Mouse (Mus musculus): Measurements from ENCODE around the gene Usp29.

DNA sequence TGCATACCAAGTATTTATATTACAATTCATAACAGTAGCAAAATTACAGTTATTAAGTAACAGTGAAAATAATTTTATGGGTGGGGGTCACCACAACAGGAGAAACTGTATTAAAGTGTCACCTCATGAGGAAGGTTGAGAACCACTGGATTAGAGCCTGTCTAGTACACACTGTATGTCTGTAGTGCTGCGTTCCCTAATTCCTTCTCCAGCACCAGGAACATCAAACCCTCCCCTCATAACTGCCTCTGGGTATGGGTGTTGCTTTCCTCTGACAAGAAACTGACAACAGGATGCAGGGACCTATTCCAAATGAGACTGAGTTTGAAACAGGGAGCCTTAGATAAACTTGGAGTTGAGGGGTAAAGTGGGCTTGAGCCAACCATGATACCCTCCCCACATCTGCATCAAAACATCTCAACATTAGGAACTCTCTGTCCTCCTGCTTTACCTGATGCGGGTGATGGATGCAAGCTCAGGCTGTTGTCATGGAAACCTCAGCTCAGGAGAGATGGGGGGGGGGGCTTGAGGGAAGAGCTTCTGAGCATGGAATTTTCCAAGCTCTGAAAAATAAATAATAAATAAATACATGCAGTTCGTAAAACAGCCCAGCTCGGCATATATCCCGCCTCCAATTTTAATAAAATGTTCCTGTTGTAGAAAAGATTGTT, 86.5 kb downstream of the Usp29 start:
- no peak for TF ChIP-seq CTCF (IDR thresholded peaks at IDR 0.05; ENCODE audit: control insufficient read depth, insufficient read depth, low read length)
- no peak for TF ChIP-seq POLR2A (IDR thresholded peaks at IDR 0.05; ENCODE audit: borderline replicate concordance, control insufficient read depth, low read depth, low read length)

All from bone marrow, adult 2 months (tissue).